Mouse (Mus musculus) CH12F3 (cell line): ENCODE data around the gene Pllp.

Experiments used
- in situ Hi-C: fragments of 300-500 bp; cut with MboI; formaldehyde crosslinking; loops from 2 replicates; pipeline ENCODE4 v1.14.3; 2020; ENCODE audit warnings: low sequenced_read_pairs

The Pllp gene

DNA sequence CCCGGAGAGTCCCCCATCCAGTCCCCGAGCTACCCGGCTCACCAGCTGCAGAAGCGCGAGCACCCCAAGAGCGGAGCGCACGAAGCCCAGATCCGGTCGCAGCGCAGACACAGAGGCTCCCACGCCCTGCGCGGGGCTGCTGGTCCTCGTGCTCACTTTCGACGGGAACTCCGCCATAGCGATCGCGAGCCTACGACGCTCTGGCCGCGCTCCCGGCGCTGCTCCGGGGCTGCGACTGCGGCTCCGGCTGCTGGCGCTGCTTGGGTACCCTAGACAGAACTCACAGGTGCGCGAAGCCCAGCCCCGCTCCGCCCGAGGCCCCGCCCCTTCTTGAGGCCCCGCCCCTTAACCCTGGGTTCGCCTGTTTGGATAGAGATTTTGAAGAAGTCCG lies at the start of gene Pllp:
Gene Pllp (minus strand): TSS at position 285 of the 391 bp plus-strand sequence.
- in situ Hi-C loops: loop anchor here (10.0 kb wide), 1 partner anchor 171 kb away; no protein-coding TSS in a partner anchor

DNA sequence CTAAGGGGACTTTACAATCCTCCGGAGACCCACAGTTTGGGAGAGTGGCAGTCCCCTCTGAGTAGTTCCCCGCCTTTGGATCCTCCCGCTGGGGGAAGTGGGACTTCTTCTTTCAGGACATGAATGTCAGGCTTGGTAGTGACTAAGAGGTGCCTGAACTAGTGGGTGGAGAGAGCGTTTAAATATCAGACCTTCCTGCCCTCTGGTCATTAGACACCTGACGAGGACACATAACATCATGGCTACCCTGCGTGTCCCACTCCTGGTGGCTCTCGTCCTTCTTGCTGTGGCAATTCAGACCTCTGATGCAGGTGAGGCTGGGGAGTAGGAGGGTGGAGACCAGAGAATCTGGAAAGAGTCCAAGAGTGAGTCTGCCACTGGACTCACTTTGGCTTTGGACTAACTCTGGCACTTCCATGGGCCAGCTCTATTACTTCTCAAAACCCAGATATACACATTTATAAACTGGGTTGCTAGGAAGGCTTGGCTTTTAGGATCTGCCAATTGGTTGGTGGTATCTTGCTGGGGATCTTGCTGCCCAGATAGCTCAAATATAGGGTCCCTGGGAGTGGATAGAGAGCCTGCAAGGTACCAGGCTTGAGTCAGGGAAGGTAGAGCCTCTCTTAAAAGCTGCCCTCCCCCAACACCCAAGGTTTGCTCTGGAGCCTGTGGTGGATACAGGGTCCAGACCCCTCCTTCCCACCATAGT lies 49.6 kb upstream of the Pllp start, which contains the start of gene Ccl22:
Gene Ccl22 (plus strand): TSS at position 115 of the 709 bp plus-strand sequence.
- in situ Hi-C loops: no loop called here

DNA sequence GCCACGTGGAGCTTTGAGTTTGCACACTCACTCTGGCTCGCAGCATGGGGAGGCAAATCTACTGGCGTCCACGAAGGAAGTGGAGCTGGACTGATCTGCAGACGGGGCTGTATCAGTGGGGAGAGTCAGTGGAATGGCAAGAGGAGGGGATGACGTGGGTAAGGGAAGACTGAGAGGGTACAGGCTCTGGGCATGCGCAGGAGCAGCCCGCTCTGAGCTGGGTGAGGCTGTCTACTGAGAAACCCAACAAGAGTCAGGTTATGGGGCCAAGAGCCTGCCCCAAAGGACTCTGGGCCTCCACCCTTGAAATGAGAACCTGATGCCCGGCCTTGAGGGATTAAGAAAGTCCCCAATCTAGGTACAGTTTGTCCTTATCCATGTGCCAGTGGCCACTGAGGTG lies 48.9 kb upstream of the Pllp start:
- in situ Hi-C loops: no loop called here

DNA sequence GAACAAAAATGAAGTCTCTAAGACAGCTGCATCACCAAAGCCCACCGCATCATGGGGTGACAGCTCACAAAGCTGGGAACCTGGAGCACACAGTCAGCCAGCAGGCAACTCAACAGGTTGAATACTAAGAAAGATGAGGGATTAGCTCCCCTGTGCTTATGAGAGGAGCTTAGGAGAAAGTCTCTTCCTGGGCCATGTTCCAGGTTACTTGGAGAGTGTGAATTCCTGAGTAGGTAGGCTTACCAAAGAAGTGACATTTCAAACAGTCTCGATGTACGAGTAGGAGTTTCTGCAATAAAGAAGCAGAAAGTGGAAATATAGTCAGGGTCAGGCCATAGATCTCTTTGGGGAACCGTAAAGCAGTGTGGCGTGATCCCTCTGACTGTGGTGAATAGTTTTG lies 48.4 kb upstream of the Pllp start:
- in situ Hi-C loops: no loop called here

DNA sequence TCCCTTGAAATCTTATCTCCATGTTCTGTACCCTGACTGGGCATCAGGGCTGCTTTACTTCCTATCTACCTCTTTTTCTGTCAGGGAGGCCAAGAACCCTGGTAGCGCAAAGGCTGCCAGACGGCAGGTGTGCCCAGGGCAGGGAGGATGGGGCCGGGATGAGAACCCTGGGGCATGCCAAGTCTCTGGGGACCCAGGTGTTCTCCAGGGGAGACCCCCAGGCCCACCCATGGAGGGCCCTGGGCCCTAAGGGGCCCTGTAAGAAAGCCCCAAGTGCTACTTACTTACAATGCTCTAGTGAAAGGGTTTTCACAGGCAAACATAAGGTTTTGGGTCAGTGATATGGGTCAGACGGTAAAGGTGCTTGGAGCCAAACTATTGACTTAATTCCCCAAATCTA lies 45.6 kb upstream of the Pllp start:
- in situ Hi-C loops: no loop called here

DNA sequence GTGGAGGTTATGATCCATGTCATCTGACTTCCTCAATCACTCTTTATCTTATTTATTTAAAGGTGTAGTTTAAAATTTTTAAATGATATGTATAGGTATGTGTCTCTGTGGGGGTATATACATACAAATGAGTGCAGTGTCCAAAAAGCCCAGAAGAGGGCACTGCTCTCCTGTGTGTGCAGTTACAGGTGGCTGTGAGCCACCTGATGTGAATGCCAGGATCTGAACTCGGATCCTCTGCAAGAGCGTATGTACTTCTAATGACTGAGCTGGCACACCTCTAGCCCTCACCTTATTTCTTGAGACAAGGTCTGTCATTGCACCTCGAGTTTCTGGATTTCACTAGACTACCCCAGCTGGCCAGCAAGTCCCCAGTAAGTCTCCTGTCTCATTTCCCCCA lies 44.5 kb upstream of the Pllp start:
- in situ Hi-C loops: no loop called here

DNA sequence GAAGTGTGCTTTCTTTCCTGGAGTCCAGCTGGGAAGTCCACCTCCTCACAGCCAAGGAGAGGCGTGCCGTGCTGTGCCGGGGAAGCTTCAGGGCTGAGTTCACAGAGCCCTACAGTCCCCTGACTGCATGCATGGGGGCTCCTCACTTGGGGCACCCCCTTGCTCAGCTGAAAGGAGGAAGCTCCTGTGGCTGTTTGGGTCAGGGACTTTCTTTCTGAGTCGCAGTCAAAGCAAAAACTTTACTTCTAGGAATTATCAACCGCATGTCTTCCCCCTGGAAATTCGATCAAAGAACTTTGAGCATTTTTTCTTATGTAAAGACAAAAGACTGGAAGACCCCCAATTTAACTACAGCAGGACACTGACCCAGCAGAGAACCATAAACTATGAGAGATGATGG lies 43.8 kb upstream of the Pllp start:
- in situ Hi-C loops: no loop called here

DNA sequence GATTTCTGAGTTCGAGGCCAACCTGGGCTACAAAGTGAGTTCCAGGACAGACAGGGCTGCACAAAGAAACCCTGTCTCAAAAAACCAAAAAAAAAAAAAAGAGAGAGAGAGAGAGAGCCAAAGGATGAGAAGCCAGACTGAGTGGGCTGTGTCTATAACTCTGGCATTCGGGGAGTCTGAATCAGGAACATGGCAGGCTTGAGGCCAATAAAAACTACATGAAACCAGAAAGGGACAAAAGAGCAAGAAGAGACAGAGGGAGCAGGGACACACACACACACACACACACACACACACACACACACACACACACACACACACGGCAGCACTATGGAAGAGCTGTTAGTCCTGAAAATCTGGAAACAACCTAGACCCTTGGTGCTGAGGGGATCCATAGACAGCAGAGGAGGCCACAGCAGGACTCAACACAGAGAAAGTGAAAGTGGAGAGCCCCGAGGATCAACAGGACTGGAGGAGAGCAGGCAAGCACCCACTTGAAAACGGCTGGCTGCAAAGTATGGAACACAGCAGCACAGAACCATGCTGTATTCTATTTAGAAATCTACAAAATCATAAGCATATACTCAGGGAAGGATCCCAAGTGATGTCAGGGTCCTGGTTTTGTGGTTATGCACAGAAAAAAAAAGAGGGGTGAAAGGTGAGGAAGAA lies 39.5 kb upstream of the Pllp start:
- in situ Hi-C loops: no loop called here

DNA sequence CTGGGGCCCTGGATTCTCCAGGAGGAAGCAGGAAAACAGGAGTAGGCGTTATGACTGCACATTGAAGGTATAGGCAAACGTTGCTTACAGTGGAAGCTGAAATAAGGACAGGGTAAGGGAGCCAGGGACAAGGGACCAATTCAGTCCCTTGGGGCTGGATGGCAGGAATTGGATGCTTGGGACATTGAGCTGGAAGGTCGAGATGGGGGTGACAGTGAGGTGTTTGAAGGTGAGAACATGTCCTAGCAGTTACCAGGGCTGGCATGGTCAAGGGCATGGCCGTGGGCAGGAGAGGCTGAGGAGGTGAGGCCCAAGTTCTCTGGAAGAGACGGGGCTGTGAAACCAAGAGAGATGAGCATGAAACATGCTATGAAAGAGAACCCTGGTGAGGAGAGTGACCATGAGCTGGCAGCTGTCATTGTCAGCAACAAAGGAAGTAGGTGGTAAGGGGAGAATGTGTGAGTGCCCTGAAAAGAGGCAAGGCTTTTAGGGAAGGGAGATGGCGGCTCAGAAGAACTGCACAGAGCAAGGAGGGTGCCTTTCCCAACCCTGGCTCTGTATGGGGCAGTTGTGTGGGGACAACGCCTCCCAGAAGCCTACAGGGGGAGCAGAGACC lies 38.8 kb upstream of the Pllp start:
- in situ Hi-C loops: no loop called here

DNA sequence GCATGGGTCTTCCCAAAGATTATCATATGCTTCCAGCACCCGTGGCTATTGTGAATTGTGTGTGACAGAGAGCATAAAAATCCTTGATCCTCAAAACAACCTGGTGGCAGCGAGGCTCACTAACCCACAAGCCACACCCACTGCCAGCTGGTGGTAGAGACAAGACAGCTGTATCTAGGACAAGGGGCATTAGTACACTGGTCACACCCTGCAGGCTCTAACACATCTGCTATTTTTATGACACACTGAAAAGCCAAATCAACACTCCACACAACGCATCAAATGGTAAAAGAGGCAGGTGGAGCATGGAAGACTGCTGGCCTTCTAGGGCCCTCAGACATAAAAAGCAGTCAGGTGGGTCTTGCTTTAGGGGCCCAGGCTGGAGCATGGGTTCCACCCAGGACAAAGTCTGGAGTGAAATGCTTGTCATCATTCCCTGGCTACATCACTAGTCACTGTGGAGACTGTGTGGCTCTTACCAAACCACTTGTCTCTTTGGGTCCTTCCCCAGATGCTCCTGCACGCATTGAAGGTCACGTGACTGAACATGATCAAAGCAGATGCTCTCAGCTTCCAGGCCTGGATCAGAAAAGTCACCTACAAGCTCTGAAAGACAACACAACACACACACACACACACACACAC lies 37.9 kb upstream of the Pllp start:
- in situ Hi-C loops: no loop called here

DNA sequence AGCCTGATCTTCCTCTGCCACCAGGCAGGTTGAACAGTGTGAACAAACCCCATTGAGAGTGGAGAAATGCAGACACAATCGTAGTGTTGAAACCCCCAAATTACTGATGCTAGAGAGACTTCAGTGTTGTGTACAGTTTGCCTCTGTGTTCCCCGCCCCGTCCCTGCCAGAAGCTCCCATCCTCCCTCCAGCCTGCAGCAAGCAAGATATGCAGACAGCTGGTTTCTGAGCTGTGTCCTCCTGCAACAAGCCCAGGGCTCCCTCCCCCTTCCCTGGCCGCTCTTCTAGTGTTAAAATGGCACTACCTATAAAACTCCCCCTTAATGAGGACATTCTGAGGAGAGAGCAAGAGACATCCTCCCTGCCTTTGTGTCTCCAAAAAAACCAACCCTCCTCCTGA lies 33.2 kb upstream of the Pllp start:
- in situ Hi-C loops: no loop called here

DNA sequence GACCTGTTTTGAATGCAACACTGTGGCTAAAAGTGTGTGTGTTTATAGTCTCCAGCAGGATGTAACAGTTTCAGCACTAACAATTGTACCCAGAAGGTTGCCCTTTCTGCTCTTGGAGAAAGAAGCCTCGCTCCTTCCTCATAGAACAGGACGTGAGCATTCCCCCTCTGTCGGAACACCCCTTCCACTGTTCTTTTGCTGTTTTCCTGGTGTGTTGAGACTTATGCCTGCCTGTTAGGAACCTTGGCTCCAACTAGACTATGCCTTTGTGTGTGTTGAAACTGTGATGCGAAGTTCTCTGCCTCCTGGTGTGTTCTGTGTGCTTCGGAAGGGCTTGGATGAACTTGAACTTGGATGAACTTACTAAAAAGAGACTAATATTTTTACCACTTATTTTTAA lies 29.9 kb upstream of the Pllp start:
- in situ Hi-C loops: no loop called here

DNA sequence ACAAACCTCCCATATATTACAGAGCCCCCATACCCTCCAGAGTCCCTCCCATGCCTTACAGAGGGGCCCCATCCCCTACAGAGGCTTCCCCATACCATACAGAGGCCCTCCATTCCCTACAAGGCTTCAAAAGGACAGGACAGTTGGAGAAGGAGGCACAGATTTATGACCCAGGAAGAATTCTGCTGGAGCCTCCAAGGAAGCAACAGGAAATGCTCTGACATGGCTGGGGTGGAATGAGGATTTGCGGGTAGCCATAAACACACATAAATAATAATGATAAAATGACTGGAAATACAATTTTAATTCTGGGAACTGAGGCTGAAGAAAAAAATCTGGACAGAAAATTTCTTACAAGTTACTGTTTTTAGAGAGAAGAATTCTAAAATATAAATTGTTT lies 20.8 kb upstream of the Pllp start:
- in situ Hi-C loops: no loop called here

DNA sequence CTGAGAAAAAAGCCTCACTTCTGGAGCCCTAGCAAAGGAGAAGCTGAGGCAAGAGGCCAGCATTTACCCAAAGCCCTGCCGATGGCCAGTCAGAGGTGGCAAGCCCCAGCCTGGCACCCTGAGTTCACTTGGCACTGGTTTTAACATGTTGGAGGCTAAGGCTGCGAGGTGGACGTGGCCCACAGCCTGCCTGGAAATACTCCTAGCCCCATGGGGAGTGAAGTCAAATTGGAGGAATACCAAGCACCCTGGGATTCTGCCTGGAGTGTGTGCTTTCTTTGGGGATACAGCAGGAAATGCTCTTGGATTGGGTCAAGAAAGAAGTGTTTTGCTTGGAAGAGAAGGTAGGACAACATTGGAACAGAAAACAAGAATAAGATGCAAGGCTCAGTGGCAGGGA lies 19.8 kb upstream of the Pllp start:
- in situ Hi-C loops: no loop called here

DNA sequence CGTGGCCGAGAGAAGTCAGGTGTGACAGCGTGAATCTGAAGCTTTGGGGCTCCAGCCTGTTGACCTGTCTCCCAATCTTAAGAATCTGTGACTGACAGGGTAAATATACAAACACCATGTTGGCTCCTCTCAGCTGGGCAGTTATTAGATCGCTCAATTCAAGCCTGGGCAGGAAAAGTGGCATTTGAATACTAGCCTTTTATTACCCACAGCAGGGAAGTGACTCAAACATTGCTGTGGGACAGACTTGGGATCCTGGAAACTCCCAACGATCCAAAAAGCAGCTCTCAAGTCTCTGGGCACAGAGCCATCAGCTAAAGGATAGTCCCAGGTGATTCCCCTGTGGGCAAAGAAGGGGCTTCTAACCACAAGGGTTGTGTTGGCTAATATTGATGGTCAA lies 18.5 kb upstream of the Pllp start:
- in situ Hi-C loops: no loop called here

DNA sequence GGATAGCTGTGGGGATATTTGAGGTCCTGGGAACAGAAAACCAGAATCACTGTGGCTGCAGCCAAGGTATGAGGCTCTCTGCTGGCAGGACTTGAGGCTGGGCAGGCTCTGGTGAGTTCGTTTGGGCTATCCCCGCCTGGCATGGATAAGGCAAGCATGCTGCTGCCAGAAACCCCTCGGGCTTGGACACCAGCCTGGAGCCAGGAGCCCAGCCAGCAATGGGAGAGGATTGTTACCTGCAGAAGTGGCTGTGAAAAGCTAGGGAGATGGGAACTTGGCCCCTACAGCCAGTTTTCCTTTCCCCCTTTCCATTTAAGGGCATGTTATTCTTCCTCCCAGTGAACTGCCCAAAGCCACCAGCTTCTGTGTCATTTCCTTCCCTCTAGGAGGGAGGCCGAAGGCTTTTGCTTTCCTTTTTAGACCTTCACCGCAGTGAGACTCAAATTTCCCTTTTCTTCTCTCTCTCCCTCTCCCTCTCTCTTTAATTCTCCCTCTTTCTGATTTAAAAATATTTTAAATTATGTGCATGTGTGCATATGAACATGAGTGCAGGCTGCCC lies 15.2 kb upstream of the Pllp start:
- in situ Hi-C loops: no loop called here

DNA sequence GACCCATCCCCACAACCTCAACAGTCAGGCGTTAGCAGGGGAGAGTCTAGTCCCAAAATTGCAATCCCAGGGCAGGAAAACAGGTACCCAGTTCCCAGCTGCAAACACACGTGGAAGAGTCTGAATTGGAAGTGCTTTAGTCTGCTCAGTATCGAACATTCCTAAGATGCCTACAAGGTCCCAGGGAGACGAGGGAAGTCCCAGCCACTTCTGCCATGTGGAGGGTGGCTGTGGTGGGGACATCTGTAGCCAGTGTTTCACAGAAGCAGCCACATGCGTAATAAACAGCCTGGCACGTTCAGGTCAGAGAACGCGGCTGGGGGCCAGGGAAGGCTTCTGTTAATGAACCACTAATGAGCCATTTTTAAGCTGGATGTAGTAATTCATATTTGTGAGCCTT lies 14.3 kb upstream of the Pllp start:
- in situ Hi-C loops: no loop called here

DNA sequence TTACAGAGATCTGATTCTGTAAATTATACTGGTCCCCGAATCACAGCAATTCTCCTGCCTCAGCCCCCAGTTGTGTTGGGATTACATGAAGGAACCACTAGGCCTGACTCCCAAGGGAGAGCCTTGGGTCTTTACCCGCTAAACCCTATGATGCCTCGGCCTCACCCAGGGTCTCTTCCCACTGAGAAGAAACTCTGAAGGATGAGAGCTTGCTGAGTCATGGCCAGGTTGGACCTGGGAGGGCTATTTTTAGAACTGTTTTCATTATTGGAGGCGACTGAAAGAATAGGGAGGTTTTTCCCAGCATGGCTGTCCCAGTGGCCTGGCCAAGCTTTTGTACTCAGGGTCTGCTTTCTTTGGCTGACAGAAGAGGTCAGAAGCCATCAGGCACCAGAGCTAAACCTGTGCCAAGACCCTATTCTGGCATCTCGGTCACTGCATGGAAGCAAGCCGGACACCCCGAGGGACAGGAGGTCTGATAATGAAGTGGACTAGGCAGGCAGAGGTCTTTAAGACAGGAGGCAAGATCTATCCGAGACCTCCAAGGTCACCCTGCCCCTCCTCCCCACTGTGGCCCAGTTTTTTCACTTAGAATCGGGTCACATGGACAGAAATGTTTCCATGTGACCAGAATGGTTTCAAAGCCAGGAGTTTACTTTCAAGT lies 10.8 kb upstream of the Pllp start:
- in situ Hi-C loops: loop anchor here (10.0 kb wide), 1 partner anchor 118 kb away; no protein-coding TSS in a partner anchor

DNA sequence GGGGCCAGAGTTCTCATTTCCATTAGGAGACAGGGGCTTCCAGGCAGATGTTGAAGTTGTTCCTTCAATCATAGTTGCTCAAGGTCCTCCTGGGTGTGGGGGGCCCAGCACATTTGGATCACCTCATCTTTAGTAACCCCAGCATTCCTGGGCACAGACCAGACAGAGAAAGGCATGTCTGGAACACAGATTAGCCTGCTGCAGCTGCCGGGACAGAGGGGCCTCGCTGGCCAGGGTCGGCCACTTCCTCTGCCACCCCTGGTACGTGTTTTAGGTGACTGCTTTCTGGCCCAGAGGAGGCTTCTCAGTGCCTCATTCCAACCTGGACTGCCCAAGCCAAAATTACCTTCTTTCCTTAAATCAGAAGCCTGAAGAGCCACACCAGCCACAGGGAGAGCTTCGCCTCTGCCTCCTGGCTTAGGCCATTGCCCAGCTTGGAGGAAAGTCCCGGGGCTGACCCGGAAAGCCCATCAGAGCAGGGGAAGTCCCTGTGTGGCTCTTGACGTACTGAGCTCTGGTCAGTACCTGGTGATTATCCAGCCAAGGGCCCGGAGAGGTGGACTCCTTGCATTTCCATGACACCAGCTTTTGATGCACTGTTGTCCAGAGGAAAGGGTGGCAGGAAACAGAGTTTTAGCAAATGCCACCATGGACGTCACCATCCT lies 9.6 kb upstream of the Pllp start:
- in situ Hi-C loops: loop anchor here (10.0 kb wide), 1 partner anchor 119 kb away; no protein-coding TSS in a partner anchor

DNA sequence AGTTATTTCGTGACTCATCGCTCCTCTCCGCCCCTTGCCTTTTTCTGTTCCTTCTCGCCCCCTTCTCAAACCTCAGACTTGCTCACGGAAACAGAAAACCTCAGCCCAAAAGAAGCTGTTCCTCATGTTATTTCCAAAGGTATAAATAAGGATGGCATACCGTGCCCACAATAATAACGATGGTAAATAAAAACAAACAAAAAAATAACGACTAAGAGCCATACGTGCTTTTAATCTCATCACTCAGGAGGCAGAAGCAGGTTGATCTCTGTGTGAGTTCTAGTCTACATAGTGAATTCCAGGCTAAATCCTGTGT lies 8.5 kb upstream of the Pllp start:
- in situ Hi-C loops: loop anchor here (10.0 kb wide), 1 partner anchor 120 kb away; no protein-coding TSS in a partner anchor
